Mouse (Mus musculus) forebrain, postnatal 0 days (tissue): ENCODE measurements at regions not wholly inside any gene's neighbourhood (a gene's known extent, or its start where the extent isn't known, plus 50 kb on each side); places are given as distances from the start of the nearest gene placed in this dataset.

ENCODE experiments used
- ATAC-seq: fragments of 200-750 bp; cut with Nextera tagmentation; 2 replicates; pipeline ENCODE4 v1.8.0; 2017; ENCODE audit warnings: mild to moderate bottlenecking, moderate library complexity
- DNase-seq: peaks from one replicate; pipeline ENCODE4 v3.0.0-alpha.2; 2015
- H3K27ac ChIP-seq: fragments of 300-500 bp; sonication (generic); 2 replicates; pipeline ENCODE4 v1.5.1; 2014; ENCODE audit warnings: low read depth, mild to moderate bottlenecking, antibody characterized with exemption, low read length, moderate library complexity, mixed read lengths
- H3K27me3 ChIP-seq: fragments of 300-500 bp; sonication (generic); 2 replicates; pipeline ENCODE4 v1.6.1; 2014; ENCODE audit warnings: mild to moderate bottlenecking, low read length, mixed read lengths; ENCODE audit not compliant: insufficient read depth
- H3K36me3 ChIP-seq: fragments of 300-500 bp; sonication (generic); 2 replicates; pipeline ENCODE4 v1.6.1; 2014; ENCODE audit warnings: mild to moderate bottlenecking, moderate library complexity; ENCODE audit not compliant: insufficient read depth
- H3K4me1 ChIP-seq: fragments of 300-500 bp; sonication (generic); 2 replicates; pipeline ENCODE4 v1.6.1; 2014; ENCODE audit warnings: antibody characterized with exemption; ENCODE audit not compliant: insufficient read depth
- H3K4me2 ChIP-seq: fragments of 300-500 bp; sonication (generic); 2 replicates; pipeline ENCODE4 v1.6.1; 2014; ENCODE audit warnings: low read depth, mild to moderate bottlenecking, moderate library complexity
- H3K4me3 ChIP-seq: fragments of 300-500 bp; sonication (generic); 2 replicates; pipeline ENCODE4 v1.5.1; 2014; ENCODE audit warnings: low read depth, low read length, mixed read lengths
- H3K9ac ChIP-seq: fragments of 300-500 bp; sonication (generic); 2 replicates; pipeline ENCODE4 v1.6.1; 2014; ENCODE audit warnings: mild to moderate bottlenecking
- H3K9me3 ChIP-seq: fragments of 300-500 bp; sonication (generic); 2 replicates; pipeline ENCODE4 v1.6.1; 2016; ENCODE audit warnings: low read length
- CTCF ChIP-seq: sonication (generic); IDR thresholded peaks from 2 replicates; pipeline ENCODE4 v1.5.1; 2016; ENCODE audit warnings: antibody characterized with exemption, control low read depth, low read depth
- WGBS: fragments of 180-500 bp; shearing (Covaris S2); extraction: QIAGEN DNeasy Blood & Tissue Kit; methylation state at CpG from one replicate; pipeline ENCODE4 v1.1.7; 2014; 5-methylcytosine and 5-hydroxymethylcytosine counted together
- microRNA-seq, 2 experiments: library from miRNA; unstranded; fragments of <30 nt; microRNA quantifications; one replicate each; pipeline ENCODE4; 2016

DNA sequence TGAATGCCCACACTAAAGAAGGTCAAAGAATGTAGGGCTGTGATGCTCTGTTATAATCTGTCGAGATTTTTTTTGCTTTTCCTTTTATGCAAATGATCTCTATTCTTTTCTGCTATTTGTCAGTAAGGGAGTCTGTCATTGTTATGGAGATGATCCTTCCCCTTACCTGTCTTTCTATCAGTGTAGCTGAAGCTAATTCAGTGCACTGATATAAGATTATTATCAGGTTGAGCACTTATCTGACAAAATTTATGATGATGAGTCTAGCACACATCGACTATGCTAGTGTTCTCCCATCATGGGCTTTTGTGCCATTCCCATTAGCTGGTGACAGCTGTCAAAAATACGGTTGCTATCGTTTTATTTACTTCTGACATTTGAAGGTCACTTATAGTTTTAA is 462.0 kb upstream of the Pfkp start:
- WGBS = 66% methylated on average over 4 of the region's 4 CpGs
- ATAC-seq = peak; percentile 82; the same call in 1 of the 2 replicates

DNA sequence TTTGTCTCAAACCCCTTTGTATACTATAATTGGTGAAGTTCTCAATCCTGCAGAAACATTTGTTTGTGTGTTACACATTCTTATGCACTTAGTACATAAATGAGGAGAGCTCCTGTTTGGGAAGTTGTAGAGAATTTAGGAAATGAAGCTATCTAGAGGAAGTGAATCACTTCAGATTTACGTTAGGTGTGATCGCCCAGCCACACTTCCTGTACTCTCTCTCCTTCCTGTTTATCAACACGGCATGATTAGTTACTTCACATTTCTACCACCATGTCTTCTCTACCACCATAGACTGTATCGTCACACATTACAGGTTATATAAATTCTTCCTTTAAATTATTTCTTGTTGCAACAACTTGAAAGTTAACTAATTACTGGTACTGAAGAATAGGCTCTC is 454.7 kb upstream of the Pfkp start:
- no peaks in the 10 kb centered on the region for H3K4me1 ChIP-seq
- 94% methylated on average over 4 of the region's 4 CpGs for WGBS
- no peaks in the 10 kb centered on the region for H3K9me3 ChIP-seq
- no peak for DNase-seq
- H3K27me3 ChIP-seq = no peaks in the 10 kb centered on the region
- H3K27ac ChIP-seq = no peak overlapping the region
- H3K36me3 ChIP-seq = no peaks in the 10 kb centered on the region
- TF ChIP-seq CTCF = no peak
- no peak overlapping the region for H3K9ac ChIP-seq
- H3K4me3 ChIP-seq = no peak overlapping the region
- H3K4me2 ChIP-seq = no peak overlapping the region
- no peak for ATAC-seq

More for the DNA sequence above, 462.0 kb upstream of the Pfkp start:
- H3K4me2 ChIP-seq = no peak overlapping the region
- H3K9me3 ChIP-seq = no peaks in the 10 kb centered on the region
- no peak overlapping the region for H3K9ac ChIP-seq
- no peak for TF ChIP-seq CTCF
- H3K4me3 ChIP-seq = no peak overlapping the region
- H3K27me3 ChIP-seq = no peaks in the 10 kb centered on the region
- DNase-seq = no peak
- no peaks in the 10 kb centered on the region for H3K36me3 ChIP-seq
- no peak overlapping the region for H3K27ac ChIP-seq
- H3K4me1 ChIP-seq = no peaks in the 10 kb centered on the region

- peak; percentile 71 for ATAC-seq
- Histone ChIP-seq H3K27me3 (no peaks in the 10 kb centered on the region), H3K4me3 (no peak overlapping the region), H3K9me3 (no peaks in the 10 kb centered on the region), H3K9ac (peak overlapping the region; percentile 35; the same call in 1 of the 2 replicates), H3K27ac (no peak overlapping the region), H3K4me1 (no peaks in the 10 kb centered on the region), H3K36me3 (no peaks in the 10 kb centered on the region), H3K4me2 (no peak overlapping the region)
- DNase-seq = peak; percentile 8
- WGBS = 55% methylated on average over 11 of the region's 11 CpGs
- no peak for TF ChIP-seq CTCF
Observed at GRCm38 (mm10) chr13:7093072-7093649, 444.6 kb upstream of the Pfkp start.

- Histone ChIP-seq H3K4me3 (no peak overlapping the region), H3K27me3 (no peaks in the 10 kb centered on the region), H3K27ac (no peak overlapping the region), H3K36me3 (no peaks in the 10 kb centered on the region), H3K9me3 (no peaks in the 10 kb centered on the region), H3K4me1 (no peaks in the 10 kb centered on the region), H3K4me2 (no peak overlapping the region), H3K9ac (no peak overlapping the region)
- ATAC-seq (no peak), DNase-seq (no peak)
- WGBS = 76% methylated on average over 2 of the region's 2 CpGs
- no peak for TF ChIP-seq CTCF
Observed at GRCm38 (mm10) chr13:7090916-7091315, 442.3 kb upstream of the Pfkp start.

DNA sequence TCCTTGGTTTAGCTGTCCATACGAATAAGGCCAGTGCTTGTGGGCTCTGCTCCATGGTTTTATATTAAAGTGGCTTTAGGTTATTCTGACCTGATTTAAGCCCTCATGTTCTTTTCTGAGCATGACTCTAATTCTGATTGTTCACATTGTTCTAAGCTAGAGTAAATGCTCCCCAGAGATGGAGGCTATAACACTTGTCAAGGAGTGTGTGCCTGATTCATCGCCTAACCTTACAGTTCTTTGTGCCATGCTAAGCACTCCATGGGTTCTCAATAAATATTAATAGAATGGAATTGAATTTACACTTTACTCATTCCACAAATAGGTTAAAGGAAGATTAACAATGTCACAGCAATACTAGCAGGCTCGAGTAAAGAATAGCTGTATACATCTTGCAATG is 417.6 kb upstream of the Pfkp start:
- Histone ChIP-seq H3K4me2 (no peak overlapping the region), H3K36me3 (no peaks in the 10 kb centered on the region), H3K4me3 (no peak overlapping the region), H3K4me1 (no peaks in the 10 kb centered on the region), H3K9me3 (no peaks in the 10 kb centered on the region), H3K27me3 (no peaks in the 10 kb centered on the region), H3K27ac (no peak overlapping the region), H3K9ac (no peak overlapping the region)
- no peak for TF ChIP-seq CTCF
- DNase-seq = no peak
- no peak for ATAC-seq
- 65% methylated on average over 3 of the region's 3 CpGs for WGBS

GRCm38 (mm10) chr13:7063717-7064116 is 415.1 kb upstream of the Pfkp start:
- no peak overlapping the region for H3K9ac ChIP-seq
- no peak overlapping the region for H3K4me3 ChIP-seq
- H3K27me3 ChIP-seq = no peaks in the 10 kb centered on the region
- no peak for DNase-seq
- H3K27ac ChIP-seq = no peak overlapping the region
- ATAC-seq = no peak
- no peaks in the 10 kb centered on the region for H3K36me3 ChIP-seq
- no peaks in the 10 kb centered on the region for H3K9me3 ChIP-seq
- H3K4me1 ChIP-seq = no peaks in the 10 kb centered on the region
- H3K4me2 ChIP-seq = no peak overlapping the region
- TF ChIP-seq CTCF = no peak
- 76% methylated on average over 3 of the region's 3 CpGs for WGBS

GRCm38 (mm10) chr13:7057545-7057944 is 409.0 kb upstream of the Pfkp start:
- H3K9me3 ChIP-seq = no peaks in the 10 kb centered on the region
- no peaks in the 10 kb centered on the region for H3K4me1 ChIP-seq
- DNase-seq (no peak), ATAC-seq (no peak)
- H3K4me2 ChIP-seq = no peak overlapping the region
- WGBS = 68% methylated on average over 8 of the region's 8 CpGs
- H3K9ac ChIP-seq = no peak overlapping the region
- H3K27ac ChIP-seq = no peak overlapping the region
- no peak for TF ChIP-seq CTCF
- H3K36me3 ChIP-seq = no peaks in the 10 kb centered on the region
- no peak overlapping the region for H3K4me3 ChIP-seq
- no peaks in the 10 kb centered on the region for H3K27me3 ChIP-seq

Small RNA genes lying in the stretch of these regions (microRNA-seq; reads per million reads assigned to microRNA genes)
- gene Gm22689 = 0 reads per million in 2 experiments
